In the genomic region with DNA sequence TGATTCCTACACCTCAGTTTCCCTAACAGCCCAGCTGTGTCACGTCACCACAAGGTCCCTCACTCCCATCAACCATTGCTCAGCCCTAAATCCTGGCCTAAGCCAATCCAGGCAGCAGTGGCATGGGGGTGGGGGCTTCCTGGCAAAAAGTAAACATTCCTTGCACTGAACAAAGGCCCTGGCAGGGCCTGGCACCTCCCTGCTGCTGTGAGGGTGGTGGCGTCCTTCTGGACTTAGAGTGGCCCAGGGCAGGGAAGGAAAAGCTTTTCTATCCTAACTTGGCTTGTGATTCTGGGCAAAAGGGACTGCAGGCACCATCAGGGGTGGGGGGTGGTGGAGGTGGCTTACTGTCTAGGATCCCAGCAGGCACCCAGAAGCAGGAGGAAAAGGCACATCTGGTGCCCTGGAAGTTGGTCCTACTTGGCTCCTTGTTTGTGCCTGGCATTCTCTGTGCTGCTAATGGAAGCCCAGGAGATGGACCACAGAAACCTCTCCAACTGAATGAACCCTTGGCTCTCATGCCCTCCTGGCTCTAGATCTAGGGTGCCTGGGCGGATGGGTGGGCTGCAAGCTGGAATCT, we compare ENCODE assay signal across 7 mouse cellular contexts. TPM values are rescaled to one million over a fixed set of nuclear protein-coding genes. Genes with fewer than 3 reads are reported as not detected.
DNase-seq lines count a peak whose midpoint lies in the region; ATAC-seq lines count a peak whose summit lies in the region.

No protein-coding gene starts in this region.

- peaks cover 100% of the 10 kb centered on the region for H3K4me1 ChIP-seq in hindbrain, embryonic 10.5 days (replicated peaks)
- H3K4me1 ChIP-seq in hindbrain, embryonic 11.5 days (replicated peaks; ENCODE audit: control insufficient read depth, insufficient read depth, low read length): peaks cover 36% of the 10 kb centered on the region
- peaks cover 47% of the 10 kb centered on the region for H3K4me1 ChIP-seq in embryonic facial prominence, embryonic 11.5 days (ENCODE audit: control insufficient read depth, insufficient read depth, low read length)
- peaks cover 97% of the 10 kb centered on the region for H3K4me1 ChIP-seq in hindbrain, embryonic 13.5 days (replicated peaks)

- H3K9ac ChIP-seq in hindbrain, embryonic 11.5 days (ENCODE audit: low read depth, low read length): no peak overlapping the region
- H3K9ac ChIP-seq in embryonic facial prominence, embryonic 11.5 days (replicated peaks; ENCODE audit: low read length): 0 out of 2 replicates have a peak overlapping the region, but pooled peaks have one; percentile 25
- H3K9ac ChIP-seq in hindbrain, embryonic 13.5 days: 0 out of 2 replicates have a peak overlapping the region, but pooled peaks have one; percentile 4

- H3K4me2 ChIP-seq in hindbrain, embryonic 11.5 days (replicated peaks; ENCODE audit: low read depth, low read length): no peak overlapping the region
- H3K4me2 ChIP-seq in embryonic facial prominence, embryonic 11.5 days (ENCODE audit: low read depth, low read length): no peak overlapping the region
- H3K4me2 ChIP-seq in hindbrain, embryonic 13.5 days: no peak overlapping the region

- H3K4me3 ChIP-seq in hindbrain, embryonic 10.5 days: no peak overlapping the region; the same call in 1 of the 2 replicates
- no peak overlapping the region for H3K4me3 ChIP-seq in hindbrain, embryonic 11.5 days (ENCODE audit: low read depth, low read length)
- no peak overlapping the region for H3K4me3 ChIP-seq in embryonic facial prominence, embryonic 11.5 days (ENCODE audit: low read depth, low read length)
- H3K4me3 ChIP-seq in hindbrain, embryonic 13.5 days: no peak overlapping the region

- H3K27ac ChIP-seq in hindbrain, embryonic 10.5 days: peak overlapping the region; percentile 62
- H3K27ac ChIP-seq in hindbrain, embryonic 11.5 days (ENCODE audit: low read depth, low read length): no peak overlapping the region
- H3K27ac ChIP-seq in embryonic facial prominence, embryonic 11.5 days (replicated peaks; ENCODE audit: low read depth, low read length): 0 out of 2 replicates have a peak overlapping the region, but pooled peaks have one; percentile 28
- H3K27ac ChIP-seq in hindbrain, embryonic 13.5 days: no peak overlapping the region

- no peak for DNase-seq in hindbrain, embryonic 10.5 days (ENCODE audit: low spot score)
- no peak for DNase-seq in hindbrain, embryonic 11.5 days (ENCODE audit: low spot score)
- DNase-seq in embryonic facial prominence, embryonic 11.5 days (ENCODE audit: low spot score): no peak
- DNase-seq in lung, postnatal 14 days: peak; percentile 71
- DNase-seq in thymus, postnatal 0 days (ENCODE audit: low spot score): no peak
- DNase-seq in embryo, embryonic 10 days (ENCODE audit: low spot score): no peak

- 80% methylated on average over 3 of the region's 3 CpGs for WGBS in hindbrain, embryonic 10.5 days
- WGBS in hindbrain, embryonic 11.5 days: 81% methylated on average over 3 of the region's 3 CpGs
- 78% methylated on average over 3 of the region's 3 CpGs for WGBS in embryonic facial prominence, embryonic 11.5 days
- 74% methylated on average over 3 of the region's 3 CpGs for WGBS in hindbrain, embryonic 13.5 days

- H3K27me3 ChIP-seq in hindbrain, embryonic 10.5 days (ENCODE audit: insufficient read depth, poor library complexity, severe bottlenecking): peaks cover 80% of the 10 kb centered on the region
- peaks cover 7% of the 10 kb centered on the region for H3K27me3 ChIP-seq in hindbrain, embryonic 11.5 days (ENCODE audit: control insufficient read depth, insufficient read depth, low read length)
- H3K27me3 ChIP-seq in embryonic facial prominence, embryonic 11.5 days (ENCODE audit: control insufficient read depth, insufficient read depth, low read length): no peaks in the 10 kb centered on the region
- peaks cover 17% of the 10 kb centered on the region for H3K27me3 ChIP-seq in hindbrain, embryonic 13.5 days

- no peak for ATAC-seq in hindbrain, embryonic 11.5 days (ENCODE audit: low FRiP score)
- ATAC-seq in embryonic facial prominence, embryonic 11.5 days (replicated peaks; ENCODE audit: insufficient number of reproducible peaks, low FRiP score, low TSS enrichment, low read depth): no peak
- no peak for ATAC-seq in hindbrain, embryonic 13.5 days (ENCODE audit: low FRiP score)

- H3K9me3 ChIP-seq in hindbrain, embryonic 10.5 days: no peaks in the 10 kb centered on the region
- H3K9me3 ChIP-seq in hindbrain, embryonic 11.5 days (ENCODE audit: control insufficient read depth, low read length): no peaks in the 10 kb centered on the region
- no peaks in the 10 kb centered on the region for H3K9me3 ChIP-seq in embryonic facial prominence, embryonic 11.5 days (replicated peaks; ENCODE audit: control insufficient read depth, low read length)
- H3K9me3 ChIP-seq in hindbrain, embryonic 13.5 days: no peaks in the 10 kb centered on the region

- H3K36me3 ChIP-seq in hindbrain, embryonic 10.5 days: peaks cover 60% of the 10 kb centered on the region
- no peaks in the 10 kb centered on the region; the same call in 1 of the 2 replicates for H3K36me3 ChIP-seq in hindbrain, embryonic 11.5 days (ENCODE audit: control insufficient read depth, insufficient read depth, low read length)
- peaks cover 5% of the 10 kb centered on the region for H3K36me3 ChIP-seq in embryonic facial prominence, embryonic 11.5 days (replicated peaks; ENCODE audit: control insufficient read depth, insufficient read depth, low read depth, low read length)
- peaks cover 34% of the 10 kb centered on the region for H3K36me3 ChIP-seq in hindbrain, embryonic 13.5 days

RNA-seq across cellular contexts. Expression of a gene that starts 7.6 kb away (rescaled TPM):
- polyA plus RNA-seq in hindbrain, embryonic 10.5 days (2016; fragmentation: Nextera tagmentation; extraction: Ambion mirVana): 14.5 and 16.4 TPM in 2 replicates
- 10.7 and 12.0 TPM in 2 replicates for polyA plus RNA-seq in hindbrain, embryonic 11.5 days (2014; fragmentation: Nextera tagmentation; extraction: Ambion mirVana)
- 17.6 and 17.7 TPM in 2 replicates for polyA plus RNA-seq in embryonic facial prominence, embryonic 11.5 days (2014; fragmentation: Nextera tagmentation; extraction: Ambion mirVana)
- 16.4 and 17.0 TPM in 2 replicates for polyA plus RNA-seq in hindbrain, embryonic 13.5 days (2015; fragmentation: Nextera tagmentation; extraction: Ambion mirVana)
- 2.2 and 3.2 TPM in 2 replicates for polyA plus RNA-seq in thymus, postnatal 0 days (2015; fragmentation: Nextera tagmentation; extraction: Ambion mirVana)

RNA-seq across cellular contexts. Expression of a gene that starts 23.2 kb away (rescaled TPM):
- polyA plus RNA-seq in hindbrain, embryonic 10.5 days (2016; fragmentation: Nextera tagmentation; extraction: Ambion mirVana): 2.6 and 3.1 TPM in 2 replicates
- 0.84 and 1.2 TPM in 2 replicates for polyA plus RNA-seq in hindbrain, embryonic 11.5 days (2014; fragmentation: Nextera tagmentation; extraction: Ambion mirVana)
- polyA plus RNA-seq in embryonic facial prominence, embryonic 11.5 days (2014; fragmentation: Nextera tagmentation; extraction: Ambion mirVana): 1.4 TPM in 1 of 2 replicates, not detected in the other
- polyA plus RNA-seq in hindbrain, embryonic 13.5 days (2015; fragmentation: Nextera tagmentation; extraction: Ambion mirVana): 1.8 TPM in 2 replicates
- polyA plus RNA-seq in thymus, postnatal 0 days (2015; fragmentation: Nextera tagmentation; extraction: Ambion mirVana): 0.62 and 0.85 TPM in 2 replicates

RNA-seq across cellular contexts. Expression of a gene that starts 33.4 kb away (rescaled TPM):
- polyA plus RNA-seq in hindbrain, embryonic 10.5 days (2016; fragmentation: Nextera tagmentation; extraction: Ambion mirVana): 6.4 and 7.2 TPM in 2 replicates
- polyA plus RNA-seq in hindbrain, embryonic 11.5 days (2014; fragmentation: Nextera tagmentation; extraction: Ambion mirVana): 8.0 and 9.8 TPM in 2 replicates
- polyA plus RNA-seq in embryonic facial prominence, embryonic 11.5 days (2014; fragmentation: Nextera tagmentation; extraction: Ambion mirVana): 7.0 and 7.6 TPM in 2 replicates
- polyA plus RNA-seq in hindbrain, embryonic 13.5 days (2015; fragmentation: Nextera tagmentation; extraction: Ambion mirVana): 25.3 and 26.2 TPM in 2 replicates
- 0.60 and 1.1 TPM in 2 replicates for polyA plus RNA-seq in thymus, postnatal 0 days (2015; fragmentation: Nextera tagmentation; extraction: Ambion mirVana)

Comparison
In these comparisons a context has a peak if more than half of its experiments do, and no peak if none do; other contexts are left out.
1. H3K27ac ChIP-seq: peak in hindbrain, embryonic 10.5 days (single experiment) and embryonic facial prominence, embryonic 11.5 days (single experiment); none in hindbrain, embryonic 11.5 days (single experiment) and hindbrain, embryonic 13.5 days (single experiment).